Mouse (Mus musculus) G1E (cell line): ENCODE measurements at regions not wholly inside any gene's neighbourhood (a gene's known extent, or its start where the extent isn't known, plus 50 kb on each side); places are given as distances from the start of the nearest gene placed in this dataset.

Experiments used
- CTCF ChIP-seq: IDR thresholded peaks from 2 replicates; pipeline ENCODE4 v1.5.1; 2012; ENCODE audit warnings: low read depth, low read length, inconsistent platforms, mixed read lengths
- POLR2AphosphoS5 ChIP-seq: IDR thresholded peaks from 2 replicates; pipeline ENCODE4 v1.6.1; 2012; ENCODE audit warnings: low read depth, low read length, inconsistent platforms; ENCODE audit not compliant: insufficient replicate concordance

GRCm38 (mm10) chr11:84619713-84620112, 94.4 kb upstream of the Lhx1 start:
- TF ChIP-seq CTCF (no peak), POLR2AphosphoS5 (no peak)
